ENCODE assay signal across 31 mouse cellular contexts in genomic region chr5:89090131-89090530, GRCm38 (mm10).
DNase-seq lines count a peak whose midpoint lies in the region; ATAC-seq and TF ChIP-seq lines count a peak whose summit lies in the region.
"Had no signal": no experiment of that assay in that cellular context is flagged by ENCODE, and none has a peak within 500 bp of the region (broad histone marks: within the 10 kb centered on the region; RNA-seq: fewer than 3 reads in every experiment).

No protein-coding gene starts in this region.

- no peak overlapping the region for H3K27ac ChIP-seq in midbrain, embryonic 11.5 days (ENCODE audit: low read depth, low read length)
- no peak overlapping the region for H3K27ac ChIP-seq in midbrain, embryonic 14.5 days (replicated peaks; ENCODE audit: low read depth, low read length)
- 0 out of 2 replicates have a peak overlapping the region, but pooled peaks have one; percentile 6 for H3K27ac ChIP-seq in olfactory bulb, adult 2 months (ENCODE audit: insufficient read depth, low read depth, low read length)
- H3K27ac ChIP-seq: embryonic facial prominence, embryonic 13.5 days; forebrain, embryonic 10.5 days; forebrain, embryonic 15.5 days; hindbrain, embryonic 14.5 days; kidney, embryonic 15.5 days; limb, embryonic 13.5 days; liver, embryonic 12.5 days; midbrain, embryonic 13.5 days had no signal

- peak; percentile 19 for DNase-seq in midbrain, embryonic 11.5 days (ENCODE audit: low spot score, missing footprints)
- no peak for DNase-seq in midbrain, embryonic 14.5 days
- peak; percentile 48 to 53 for DNase-seq in CD8-positive naive resting alpha-beta T cell, adult 2 months (ENCODE audit: low read depth in 2 of 2, low spot score in 2 of 2)
- DNase-seq in thymus, postnatal 4 days: peak; percentile 16
- DNase-seq in ovary, postnatal 10 days (ENCODE audit: low spot score): no peak
- no peak for DNase-seq in cerebellum, adult 9-10 months
- DNase-seq: adrenal gland, postnatal 25 days; cerebellum, adult 11-12 months; cerebellum, postnatal 10 days; gastrocnemius, postnatal 25 days; heart, adult 18-20 months; kidney, adult 18-20 months; kidney, postnatal 25 days; liver, postnatal 0 days; lung, postnatal 4 days; right cerebral cortex, adult 18-20 months; right cerebral cortex, postnatal 4 days had no signal

- no peaks in the 10 kb centered on the region for H3K27me3 ChIP-seq in midbrain, embryonic 11.5 days (ENCODE audit: control insufficient read depth, insufficient read depth, low read length)
- no peaks in the 10 kb centered on the region for H3K27me3 ChIP-seq in midbrain, embryonic 14.5 days (ENCODE audit: control insufficient read depth, insufficient read depth, low read length)
- H3K27me3 ChIP-seq: embryonic facial prominence, embryonic 13.5 days; forebrain, embryonic 15.5 days; heart, embryonic 12.5 days; kidney, embryonic 15.5 days; limb, embryonic 13.5 days; liver, embryonic 12.5 days; megakaryocyte, embryonic 14.5 days; midbrain, embryonic 13.5 days; neural tube, embryonic 15.5 days; Patski had no signal

- no peaks in the 10 kb centered on the region for H3K4me1 ChIP-seq in midbrain, embryonic 11.5 days (ENCODE audit: control insufficient read depth, insufficient read depth, low read length)
- H3K4me1 ChIP-seq in midbrain, embryonic 14.5 days (ENCODE audit: control insufficient read depth, insufficient read depth, low read length): no peaks in the 10 kb centered on the region
- H3K4me1 ChIP-seq in olfactory bulb, adult 2 months (ENCODE audit: control insufficient read depth, insufficient read depth, low read length): no peaks in the 10 kb centered on the region; the same call in 1 of the 2 replicates
- H3K4me1 ChIP-seq: embryonic facial prominence, embryonic 13.5 days; forebrain, embryonic 10.5 days; heart, embryonic 12.5 days; kidney, embryonic 15.5 days; liver, embryonic 12.5 days; megakaryocyte, embryonic 14.5 days; midbrain, embryonic 13.5 days had no signal

- TF ChIP-seq CTCF in olfactory bulb, adult 2 months (IDR thresholded peaks at IDR 0.05; ENCODE audit: insufficient read depth, low read depth, low read length): no peak

- TF ChIP-seq POLR2A in olfactory bulb, adult 2 months (IDR thresholded peaks at IDR 0.05; ENCODE audit: insufficient read depth, low read depth, low read length): no peak

- 84% methylated on average over 3 of the region's 3 CpGs for WGBS in midbrain, embryonic 11.5 days
- WGBS in midbrain, embryonic 14.5 days: 82% methylated on average over 3 of the region's 3 CpGs
- WGBS in olfactory bulb, adult 2 months: 83% methylated on average over 3 of the region's 3 CpGs

- H3K4me3 ChIP-seq in midbrain, embryonic 11.5 days (ENCODE audit: low read depth, low read length): no peak overlapping the region
- no peak overlapping the region for H3K4me3 ChIP-seq in midbrain, embryonic 14.5 days (replicated peaks; ENCODE audit: low read depth, low read length)
- H3K4me3 ChIP-seq in olfactory bulb, adult 2 months (ENCODE audit: insufficient read depth, low read depth, low read length): no peak overlapping the region
- H3K4me3 ChIP-seq: embryonic facial prominence, embryonic 13.5 days; forebrain, embryonic 10.5 days; forebrain, embryonic 15.5 days; heart, embryonic 12.5 days; kidney, embryonic 15.5 days; limb, embryonic 13.5 days; liver, embryonic 12.5 days; megakaryocyte, embryonic 14.5 days; midbrain, embryonic 13.5 days; neural tube, embryonic 15.5 days had no signal

- ATAC-seq in midbrain, embryonic 11.5 days (ENCODE audit: low FRiP score): no peak
- ATAC-seq in midbrain, embryonic 14.5 days (ENCODE audit: low FRiP score, low TSS enrichment): no peak
- ATAC-seq: forebrain, embryonic 15.5 days; liver, embryonic 12.5 days; liver, postnatal 0 days; lung, postnatal 0 days; midbrain, embryonic 13.5 days; Patski had no signal

- no peak overlapping the region for H3K9ac ChIP-seq in midbrain, embryonic 11.5 days (ENCODE audit: low read length)
- no peak overlapping the region for H3K9ac ChIP-seq in midbrain, embryonic 14.5 days (replicated peaks; ENCODE audit: low read length)
- H3K9ac ChIP-seq: embryonic facial prominence, embryonic 13.5 days; forebrain, embryonic 15.5 days; heart, embryonic 12.5 days; hindbrain, embryonic 14.5 days; kidney, embryonic 15.5 days; limb, embryonic 13.5 days; liver, embryonic 12.5 days; liver, postnatal 0 days; midbrain, embryonic 13.5 days; neural tube, embryonic 15.5 days had no signal

- no peaks in the 10 kb centered on the region for H3K9me3 ChIP-seq in midbrain, embryonic 11.5 days (ENCODE audit: control insufficient read depth, low read length)
- no peaks in the 10 kb centered on the region for H3K9me3 ChIP-seq in midbrain, embryonic 14.5 days (ENCODE audit: control insufficient read depth, low read length)
- H3K9me3 ChIP-seq: embryonic facial prominence, embryonic 13.5 days; forebrain, embryonic 10.5 days; forebrain, embryonic 15.5 days; heart, embryonic 12.5 days; kidney, embryonic 15.5 days; limb, embryonic 13.5 days; liver, embryonic 12.5 days; midbrain, embryonic 13.5 days; neural tube, embryonic 15.5 days had no signal

- H3K36me3 ChIP-seq in midbrain, embryonic 11.5 days (ENCODE audit: control insufficient read depth, insufficient read depth, low read length): no peaks in the 10 kb centered on the region
- no peaks in the 10 kb centered on the region for H3K36me3 ChIP-seq in midbrain, embryonic 14.5 days (ENCODE audit: control insufficient read depth, insufficient read depth, low read length)
- H3K36me3 ChIP-seq: embryonic facial prominence, embryonic 13.5 days; forebrain, embryonic 10.5 days; forebrain, embryonic 15.5 days; heart, embryonic 12.5 days; kidney, embryonic 15.5 days; limb, embryonic 13.5 days; liver, embryonic 12.5 days; midbrain, embryonic 13.5 days; neural tube, embryonic 15.5 days had no signal

- H3K4me2 ChIP-seq in midbrain, embryonic 11.5 days: no peak overlapping the region
- H3K4me2 ChIP-seq in midbrain, embryonic 14.5 days (ENCODE audit: low read length): no peak overlapping the region
- H3K4me2 ChIP-seq: embryonic facial prominence, embryonic 13.5 days; forebrain, embryonic 15.5 days; heart, embryonic 12.5 days; hindbrain, embryonic 14.5 days; kidney, embryonic 15.5 days; limb, embryonic 13.5 days; liver, embryonic 12.5 days; midbrain, embryonic 13.5 days; neural tube, embryonic 15.5 days had no signal

Comparison
In these comparisons a context has a peak if more than half of its experiments do, and no peak if none do; other contexts are left out.
1. DNase-seq: peak in midbrain, embryonic 11.5 days (single experiment), CD8-positive naive resting alpha-beta T cell, adult 2 months (2 of 2) and thymus, postnatal 4 days (single experiment); none in midbrain, embryonic 14.5 days (single experiment), ovary, postnatal 10 days (single experiment) and cerebellum, adult 9-10 months (single experiment).